Mouse (Mus musculus) E14TG2a.4 (cell line): ENCODE measurements around the gene Slc35a3.

ENCODE experiments used
- CTCF ChIP-seq: conservative IDR thresholded peaks from 2 replicates; pipeline ENCODE4 v1.5.1; 2014; ENCODE audit warnings: low read length
- NANOG ChIP-seq: IDR thresholded peaks from 2 replicates; pipeline ENCODE4 v1.6.1; 2014; ENCODE audit warnings: borderline replicate concordance, low read length, mixed read lengths
- POU5F1 ChIP-seq: IDR thresholded peaks from 2 replicates; pipeline ENCODE4 v1.6.1; 2014; ENCODE audit warnings: low read length, borderline replicate concordance

GRCm38 (mm10) chr3:116659856-116660430, 52.7 kb downstream of the Slc35a3 start:
- TF ChIP-seq CTCF (no peak), POU5F1 (no peak), NANOG (no peak)
